Mouse (Mus musculus) olfactory bulb, adult 2 months (tissue): ENCODE data around the gene Frmd5.

Source experiments
- CTCF ChIP-seq: fragments of 200-500 bp; IDR thresholded peaks from 2 replicates; pipeline ENCODE4 v1.5.1; 2012; ENCODE audit warnings: low read depth, mild to moderate bottlenecking, low read length, moderate library complexity; ENCODE audit not compliant: insufficient read depth
- POLR2A ChIP-seq: fragments of 200-500 bp; IDR thresholded peaks from 2 replicates; pipeline ENCODE4 v1.6.1; 2012; ENCODE audit warnings: mild to moderate bottlenecking, low read depth, low read length, moderate library complexity; ENCODE audit not compliant: insufficient read depth

DNA sequence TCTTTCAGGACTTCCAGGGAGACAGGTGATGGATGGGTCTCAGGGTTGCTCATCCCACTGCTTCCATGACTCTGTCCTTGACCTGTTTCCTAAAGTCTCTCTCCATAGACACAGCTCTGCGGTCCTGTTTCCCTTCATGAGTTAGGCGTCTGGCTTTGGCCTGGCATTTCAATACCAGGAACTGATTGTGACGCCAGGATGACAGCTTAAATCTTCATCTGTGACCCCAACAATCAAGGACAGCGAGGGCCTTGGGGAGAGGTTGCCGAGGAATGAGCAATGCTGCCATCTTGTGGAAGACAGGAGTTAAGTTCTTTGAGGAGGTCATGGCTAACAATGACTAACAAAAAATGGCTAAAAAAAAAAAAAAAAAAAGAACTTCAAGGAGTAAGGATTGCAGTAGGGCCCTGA is 25.6 kb upstream of the Frmd5 start:
- TF ChIP-seq CTCF (peak; percentile 67; the same call in 1 of the 2 replicates), POLR2A (no peak)
